In genomic region chr5:76708004-76708403, GRCm38 (mm10) we compare ENCODE assay signal across 11 mouse cellular contexts. TPM values are rescaled to one million over a fixed set of nuclear protein-coding genes. Genes with fewer than 3 reads are reported as not detected.
DNase-seq lines count a peak whose midpoint lies in the region; ATAC-seq and TF ChIP-seq lines count a peak whose summit lies in the region.
"Had no signal": no experiment of that assay in that cellular context is flagged by ENCODE, and none has a peak within 500 bp of the region (broad histone marks: within the 10 kb centered on the region; RNA-seq: fewer than 3 reads in every experiment).

No protein-coding gene starts in this region.

- no peak for ATAC-seq in forebrain, embryonic 12.5 days (ENCODE audit: low FRiP score)
- no peak for ATAC-seq in forebrain, embryonic 16.5 days
- no peak for ATAC-seq in lung, embryonic 15.5 days (ENCODE audit: borderline replicate concordance, extremely low read depth, low FRiP score, low TSS enrichment)
- ATAC-seq in forebrain, postnatal 0 days = peak; percentile 63

- peaks cover 14% of the 10 kb centered on the region for H3K4me1 ChIP-seq in forebrain, embryonic 12.5 days
- peaks cover 7% of the 10 kb centered on the region for H3K4me1 ChIP-seq in forebrain, embryonic 16.5 days (replicated peaks; ENCODE audit: control insufficient read depth, insufficient read depth, low read length)
- H3K4me1 ChIP-seq in lung, embryonic 15.5 days = peaks cover 8% of the 10 kb centered on the region
- no peaks in the 10 kb centered on the region for H3K4me1 ChIP-seq in lung, adult 2 months (ENCODE audit: control insufficient read depth, insufficient read depth, low read length)
- peaks cover 4% of the 10 kb centered on the region; the same call in 1 of the 2 replicates for H3K4me1 ChIP-seq in forebrain, postnatal 0 days (ENCODE audit: insufficient read depth)

- 0 out of 2 replicates have a peak overlapping the region, but pooled peaks have one; percentile 8 for H3K27ac ChIP-seq in forebrain, embryonic 12.5 days
- no peak overlapping the region for H3K27ac ChIP-seq in forebrain, embryonic 16.5 days (ENCODE audit: low read length)
- H3K27ac ChIP-seq in lung, embryonic 15.5 days = no peak overlapping the region
- no peak overlapping the region for H3K27ac ChIP-seq in forebrain, postnatal 0 days (ENCODE audit: low read depth, low read length)
- H3K27ac ChIP-seq: liver, embryonic 14.5 days had no signal

- H3K36me3 ChIP-seq in forebrain, embryonic 12.5 days (replicated peaks) = no peaks in the 10 kb centered on the region
- H3K36me3 ChIP-seq in forebrain, embryonic 16.5 days (ENCODE audit: control insufficient read depth, insufficient read depth) = no peaks in the 10 kb centered on the region
- no peaks in the 10 kb centered on the region for H3K36me3 ChIP-seq in lung, embryonic 15.5 days
- no peaks in the 10 kb centered on the region; the same call in 1 of the 2 replicates for H3K36me3 ChIP-seq in forebrain, postnatal 0 days (ENCODE audit: insufficient read depth)

- no peaks in the 10 kb centered on the region for H3K9me3 ChIP-seq in forebrain, embryonic 12.5 days
- no peaks in the 10 kb centered on the region for H3K9me3 ChIP-seq in forebrain, embryonic 16.5 days (ENCODE audit: control insufficient read depth, low read length)
- no peaks in the 10 kb centered on the region for H3K9me3 ChIP-seq in lung, embryonic 15.5 days
- H3K9me3 ChIP-seq in forebrain, postnatal 0 days (ENCODE audit: low read length) = no peaks in the 10 kb centered on the region

- no peak overlapping the region for H3K9ac ChIP-seq in forebrain, embryonic 12.5 days
- H3K9ac ChIP-seq in forebrain, embryonic 16.5 days (replicated peaks; ENCODE audit: low read depth, low read length) = no peak overlapping the region
- no peak overlapping the region for H3K9ac ChIP-seq in lung, embryonic 15.5 days
- H3K9ac ChIP-seq in forebrain, postnatal 0 days = no peak overlapping the region
- H3K9ac ChIP-seq: liver, embryonic 14.5 days had no signal

- no peaks in the 10 kb centered on the region for H3K27me3 ChIP-seq in forebrain, embryonic 12.5 days
- H3K27me3 ChIP-seq in forebrain, embryonic 16.5 days (replicated peaks; ENCODE audit: control insufficient read depth, insufficient read depth, low read length) = no peaks in the 10 kb centered on the region
- H3K27me3 ChIP-seq in lung, embryonic 15.5 days = no peaks in the 10 kb centered on the region
- H3K27me3 ChIP-seq in forebrain, postnatal 0 days (ENCODE audit: insufficient read depth, low read length) = no peaks in the 10 kb centered on the region

- TF ChIP-seq CTCF in lung, adult 2 months (IDR thresholded peaks at IDR 0.05; ENCODE audit: insufficient read depth, low read length) = no peak
- no peak for TF ChIP-seq CTCF in forebrain, postnatal 0 days (IDR thresholded peaks at IDR 0.05; ENCODE audit: low read depth)

- TF ChIP-seq POLR2A in lung, adult 2 months (IDR thresholded peaks at IDR 0.05; ENCODE audit: borderline replicate concordance, extremely low read depth, low read depth, low read length) = no peak

- no peak overlapping the region for H3K4me2 ChIP-seq in forebrain, embryonic 12.5 days
- H3K4me2 ChIP-seq in forebrain, embryonic 16.5 days (ENCODE audit: low read length) = no peak overlapping the region
- peak overlapping the region; percentile 10; the same call in 1 of the 2 replicates for H3K4me2 ChIP-seq in lung, embryonic 15.5 days
- H3K4me2 ChIP-seq in forebrain, postnatal 0 days (ENCODE audit: low read depth) = no peak overlapping the region

- 81% methylated on average over 15 of the region's 15 CpGs for WGBS in forebrain, embryonic 12.5 days
- WGBS in forebrain, embryonic 16.5 days = 72% methylated on average over 15 of the region's 15 CpGs
- WGBS in lung, embryonic 15.5 days = 66% methylated on average over 15 of the region's 15 CpGs
- 66% methylated on average over 15 of the region's 15 CpGs for WGBS in lung, adult 2 months
- 59% methylated on average over 15 of the region's 15 CpGs for WGBS in forebrain, postnatal 0 days

- intact Hi-C loops in left cerebral cortex, postnatal 36 days (cut with DNase I) = no loop called here
- intact Hi-C loops in heart, postnatal 14 days (cut with DNase I) = no loop called here

- no peak for DNase-seq in lung, adult 2 months
- DNase-seq in adrenal gland, adult 18-20 months (ENCODE audit: low spot score in 2 of 2) = peak; percentile 27 to 36
- no peak for DNase-seq in forebrain, postnatal 0 days
- DNase-seq in left cerebral cortex, postnatal 36 days (ENCODE audit: low spot score in 2 of 2) = no peak
- no peak for DNase-seq in heart, postnatal 14 days
- DNase-seq: heart, postnatal 4 days; kidney, adult 9 months had no signal

- H3K4me3 ChIP-seq in forebrain, embryonic 12.5 days (replicated peaks) = no peak overlapping the region
- H3K4me3 ChIP-seq in forebrain, embryonic 16.5 days (replicated peaks; ENCODE audit: low read length) = no peak overlapping the region
- H3K4me3 ChIP-seq in lung, embryonic 15.5 days = no peak overlapping the region
- H3K4me3 ChIP-seq in lung, adult 2 months (replicated peaks; ENCODE audit: extremely low read depth, low read depth, low read length) = no peak overlapping the region
- no peak overlapping the region for H3K4me3 ChIP-seq in forebrain, postnatal 0 days (ENCODE audit: low read depth, low read length)

RNA-seq across cellular contexts. Expression of gene C530008M17Rik, which starts 51.7 kb away (rescaled TPM):
- polyA plus RNA-seq in forebrain, embryonic 12.5 days (2016; fragmentation: Nextera tagmentation; extraction: Ambion mirVana) = 78.6 and 83.5 TPM in 2 replicates
- polyA plus RNA-seq in forebrain, embryonic 16.5 days (2015; fragmentation: Nextera tagmentation; extraction: Ambion mirVana) = 74.6 and 77.0 TPM in 2 replicates
- 12.2 TPM in 2 replicates for polyA plus RNA-seq in lung, embryonic 15.5 days (2015; fragmentation: Nextera tagmentation; extraction: Ambion mirVana)
- 4.9 and 6.0 TPM in 2 replicates for polyA plus RNA-seq in lung, adult 2 months (2012; rRNA removed)
- 10 to 100 TPM in 1 of 2 experiments, 1 to 10 TPM in 1; 5.5 to 12.8 TPM for total RNA-seq in adrenal gland, adult 18-20 months (2021)
- 86.2 and 87.4 TPM in 2 replicates for total RNA-seq in forebrain, postnatal 0 days (2014; rRNA removed)
- polyA plus RNA-seq in forebrain, postnatal 0 days (2015; fragmentation: Nextera tagmentation; extraction: Ambion mirVana) = 47.6 and 63.6 TPM in 2 replicates
- 10 to 100 TPM; 51.8 to 53.5 TPM for total RNA-seq in left cerebral cortex, postnatal 36 days (2021)
- total RNA-seq in heart, postnatal 14 days (2021) = 1 to 10 TPM; 2.1 to 2.2 TPM

Comparison
In these comparisons a context has a peak if more than half of its experiments do, and no peak if none do; other contexts are left out.
1. DNase-seq: peak in adrenal gland, adult 18-20 months (2 of 2); none in lung, adult 2 months (single experiment), forebrain, postnatal 0 days (single experiment), left cerebral cortex, postnatal 36 days (0 of 2) and heart, postnatal 14 days (0 of 2).